Mouse (Mus musculus): ENCODE results near the gene Rere. TPM values are rescaled to one million over a fixed set of nuclear protein-coding genes. Genes with fewer than 3 reads are reported as not detected.

The Rere gene
- polyA plus RNA-seq, 2 experiments, result 4.8 to 5.1 TPM

GRCm38 (mm10) chr4:150651390-150652277 is 370.2 kb downstream of the Rere start, which contains the start of gene Slc45a1:
TSS of gene Slc45a1 (minus strand) at chr4:150652174.
- Histone ChIP-seq H3K36me3 (replicated peaks; ENCODE audit: control insufficient read depth, insufficient read depth, low read depth) (no peaks in the 10 kb centered on the region), H3K9me3 (ENCODE audit: control insufficient read depth, low read length) (no peaks in the 10 kb centered on the region), H3K4me1 (replicated peaks; ENCODE audit: control insufficient read depth in 2 of 2, insufficient read depth in 2 of 2, low read length in 1 of 2) (peaks cover 10 to 12% of the 10 kb centered on the region in 2 experiments), H3K9ac (replicated peaks) (no peak within 1 kb of the TSS), H3K4me3 (ENCODE audit: insufficient read depth in 1 of 2, low read depth in 2 of 2, low read length in 2 of 2) (no peak within 1 kb of the TSS), H3K27me3 (ENCODE audit: control insufficient read depth, insufficient read depth, low read length) (peaks cover 14% of the 10 kb centered on the region), H3K4me2 (ENCODE audit: low read depth) (no peak within 1 kb of the TSS), H3K27ac (no peak within 1 kb of the TSS)
- no peak for ATAC-seq (ENCODE audit: insufficient read depth)
- WGBS (ENCODE audit: insufficient replicate concordance), result 10% methylated on average over 41 of the region's 41 CpGs
- DNase-seq (ENCODE audit: low read depth in 3 of 3, low spot score in 3 of 3), result no peak
- no peak for TF ChIP-seq CTCF (IDR thresholded peaks at IDR 0.05; ENCODE audit: low read depth)
- no peak for TF ChIP-seq EP300 (IDR thresholded peaks at IDR 0.05; ENCODE audit: low read depth)

- Histone ChIP-seq H3K4me3 (ENCODE audit: insufficient read depth in 1 of 2, low read depth in 2 of 2, low read length in 2 of 2) (no peak overlapping the region), H3K4me1 (replicated peaks; ENCODE audit: control insufficient read depth in 2 of 2, insufficient read depth in 2 of 2, low read length in 1 of 2) (peaks cover 10 to 12% of the 10 kb centered on the region in 2 experiments), H3K27ac (no peak overlapping the region), H3K9ac (replicated peaks) (no peak overlapping the region), H3K4me2 (ENCODE audit: low read depth) (no peak overlapping the region), H3K9me3 (ENCODE audit: control insufficient read depth, low read length) (no peaks in the 10 kb centered on the region), H3K36me3 (replicated peaks; ENCODE audit: control insufficient read depth, insufficient read depth, low read depth) (no peaks in the 10 kb centered on the region), H3K27me3 (ENCODE audit: control insufficient read depth, insufficient read depth, low read length) (peaks cover 14% of the 10 kb centered on the region)
- ATAC-seq (ENCODE audit: insufficient read depth) (peak; percentile 33; the same call in 1 of the 2 replicates), DNase-seq (ENCODE audit: low read depth in 3 of 3, low spot score in 3 of 3) (no peak)
- TF ChIP-seq EP300 (IDR thresholded peaks at IDR 0.05; ENCODE audit: low read depth) (no peak), CTCF (IDR thresholded peaks at IDR 0.05; ENCODE audit: low read depth) (no peak)
- 25% methylated on average over 11 of the region's 11 CpGs for WGBS (ENCODE audit: insufficient replicate concordance)
Observed at GRCm38 (mm10) chr4:150653072-150653599, 371.7 kb downstream of the Rere start.

GRCm38 (mm10) chr4:150655989-150656388 is 374.5 kb downstream of the Rere start:
- no peak overlapping the region for H3K4me3 ChIP-seq (ENCODE audit: insufficient read depth in 1 of 2, low read depth in 2 of 2, low read length in 2 of 2)
- ATAC-seq (ENCODE audit: insufficient read depth), result peak; percentile 58
- TF ChIP-seq EP300 (IDR thresholded peaks at IDR 0.05; ENCODE audit: low read depth) (no peak), CTCF (IDR thresholded peaks at IDR 0.05; ENCODE audit: low read depth) (peak; percentile 95)
- H3K27ac ChIP-seq, result no peak overlapping the region
- no peak overlapping the region for H3K4me2 ChIP-seq (ENCODE audit: low read depth)
- WGBS (ENCODE audit: insufficient replicate concordance), result 2% methylated on average over 17 of the region's 17 CpGs
- H3K9me3 ChIP-seq (ENCODE audit: control insufficient read depth, low read length), result no peaks in the 10 kb centered on the region
- no peak overlapping the region for H3K9ac ChIP-seq (replicated peaks)
- H3K36me3 ChIP-seq (replicated peaks; ENCODE audit: control insufficient read depth, insufficient read depth, low read depth), result no peaks in the 10 kb centered on the region
- H3K27me3 ChIP-seq (ENCODE audit: control insufficient read depth, insufficient read depth, low read length), result peaks cover 14% of the 10 kb centered on the region
- no peaks in the 10 kb centered on the region; a peak in 1 of 4 replicates for H3K4me1 ChIP-seq (replicated peaks; ENCODE audit: control insufficient read depth in 2 of 2, insufficient read depth in 2 of 2, low read length in 1 of 2)
- peak; percentile 43 to 45 (median 43) for DNase-seq (ENCODE audit: low read depth in 3 of 3, low spot score in 3 of 3)

GRCm38 (mm10) chr4:150656504-150656903 is 375.1 kb downstream of the Rere start:
- H3K4me3 ChIP-seq (ENCODE audit: insufficient read depth in 1 of 2, low read depth in 2 of 2, low read length in 2 of 2), result no peak overlapping the region
- H3K9me3 ChIP-seq (ENCODE audit: control insufficient read depth, low read length), result no peaks in the 10 kb centered on the region
- no peak for ATAC-seq (ENCODE audit: insufficient read depth)
- no peak for DNase-seq (ENCODE audit: low read depth in 3 of 3, low spot score in 3 of 3)
- 64% methylated on average over 6 of the region's 6 CpGs for WGBS (ENCODE audit: insufficient replicate concordance)
- no peaks in the 10 kb centered on the region for H3K36me3 ChIP-seq (replicated peaks; ENCODE audit: control insufficient read depth, insufficient read depth, low read depth)
- H3K27me3 ChIP-seq (ENCODE audit: control insufficient read depth, insufficient read depth, low read length), result peaks cover 15% of the 10 kb centered on the region
- H3K9ac ChIP-seq (replicated peaks), result no peak overlapping the region
- no peak overlapping the region for H3K27ac ChIP-seq
- no peaks in the 10 kb centered on the region; a peak in 1 of 4 replicates for H3K4me1 ChIP-seq (replicated peaks; ENCODE audit: control insufficient read depth in 2 of 2, insufficient read depth in 2 of 2, low read length in 1 of 2)
- TF ChIP-seq EP300 (IDR thresholded peaks at IDR 0.05; ENCODE audit: low read depth) (no peak), CTCF (IDR thresholded peaks at IDR 0.05; ENCODE audit: low read depth) (peak; percentile 28)
- H3K4me2 ChIP-seq (ENCODE audit: low read depth), result no peak overlapping the region

Measured in liver, embryonic 14.5 days (tissue).